Comparison of ENCODE assay signal across 8 mouse cellular contexts in the genomic region with DNA sequence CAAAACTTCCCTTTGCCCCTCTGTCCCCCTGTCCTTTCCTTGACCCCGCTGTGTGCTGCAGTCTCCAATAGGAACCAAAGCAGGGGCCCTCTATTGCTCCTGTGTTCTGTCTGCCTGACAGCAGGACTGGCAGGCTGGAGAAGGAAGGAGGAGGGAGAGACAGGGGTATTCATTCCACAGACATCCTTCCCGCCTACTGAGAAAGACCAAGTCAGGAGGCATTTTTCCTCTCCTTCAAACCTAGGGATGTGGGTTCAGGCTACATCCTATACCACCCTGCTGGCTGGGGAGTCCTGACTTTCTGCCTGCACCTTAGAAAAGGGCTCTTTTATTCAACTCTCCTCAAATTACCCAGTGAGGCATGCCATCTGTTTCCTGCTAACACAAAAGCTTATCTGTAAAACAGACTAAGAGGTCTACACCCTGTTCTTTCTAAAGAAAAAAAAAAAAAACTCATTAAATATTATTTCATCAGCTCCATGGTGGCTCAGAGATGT.
DNase-seq lines count a peak whose midpoint lies in the region; ATAC-seq lines count a peak whose summit lies in the region.
"Had no signal": no experiment of that assay in that cellular context is flagged by ENCODE, and none has a peak within 500 bp of the region (broad histone marks: within the 10 kb centered on the region; RNA-seq: fewer than 3 reads in every experiment).

No protein-coding gene starts in this region.

- peak; percentile 76 for ATAC-seq in liver, embryonic 11.5 days (replicated peaks; ENCODE audit: low FRiP score)
- ATAC-seq in liver, embryonic 12.5 days: no peak
- ATAC-seq in embryonic facial prominence, embryonic 14.5 days (ENCODE audit: low read depth): peak; percentile 76
- ATAC-seq in intestine, embryonic 16.5 days: peak; percentile 90
- peak; percentile 72 for ATAC-seq in stomach, embryonic 15.5 days (ENCODE audit: insufficient read depth, low FRiP score, low read depth)
- ATAC-seq in frontal cortex, adult (ENCODE audit: low TSS enrichment): no peak

- peak overlapping the region; percentile 46; the same call in 1 of the 2 replicates for H3K27ac ChIP-seq in liver, embryonic 11.5 days (ENCODE audit: low read depth, low read length)
- no peak overlapping the region for H3K27ac ChIP-seq in liver, embryonic 12.5 days
- no peak overlapping the region for H3K27ac ChIP-seq in embryonic facial prominence, embryonic 14.5 days (replicated peaks; ENCODE audit: low read depth, low read length)
- H3K27ac ChIP-seq in intestine, embryonic 16.5 days (ENCODE audit: low read length): peak overlapping the region; percentile 65
- H3K27ac ChIP-seq in stomach, embryonic 15.5 days: peak overlapping the region; percentile 59

- 37% methylated on average over 2 of the region's 2 CpGs for WGBS in liver, embryonic 11.5 days
- 44% methylated on average over 2 of the region's 2 CpGs for WGBS in liver, embryonic 12.5 days (ENCODE audit: insufficient replicate concordance)
- WGBS in embryonic facial prominence, embryonic 14.5 days: 3% methylated on average over 2 of the region's 2 CpGs
- 14% methylated on average over 2 of the region's 2 CpGs for WGBS in intestine, embryonic 16.5 days
- 18% methylated on average over 2 of the region's 2 CpGs for WGBS in stomach, embryonic 15.5 days

- H3K9me3 ChIP-seq in liver, embryonic 11.5 days (ENCODE audit: control insufficient read depth, low read length): no peaks in the 10 kb centered on the region
- H3K9me3 ChIP-seq in liver, embryonic 12.5 days (replicated peaks): no peaks in the 10 kb centered on the region
- no peaks in the 10 kb centered on the region for H3K9me3 ChIP-seq in embryonic facial prominence, embryonic 14.5 days (ENCODE audit: control insufficient read depth, low read length)
- no peaks in the 10 kb centered on the region for H3K9me3 ChIP-seq in intestine, embryonic 16.5 days (ENCODE audit: control insufficient read depth, low read length)
- no peaks in the 10 kb centered on the region for H3K9me3 ChIP-seq in stomach, embryonic 15.5 days

- peak; percentile 50 for DNase-seq in liver, embryonic 11.5 days (ENCODE audit: low spot score)
- DNase-seq in embryonic facial prominence, embryonic 14.5 days (ENCODE audit: low spot score): peak; percentile 29
- DNase-seq in ovary, postnatal 10 days (ENCODE audit: low spot score): no peak
- DNase-seq: right cerebral cortex, postnatal 25 days had no signal

- no peaks in the 10 kb centered on the region for H3K36me3 ChIP-seq in liver, embryonic 11.5 days (ENCODE audit: control insufficient read depth, insufficient read depth, low read length)
- no peaks in the 10 kb centered on the region for H3K36me3 ChIP-seq in liver, embryonic 12.5 days
- no peaks in the 10 kb centered on the region for H3K36me3 ChIP-seq in embryonic facial prominence, embryonic 14.5 days (ENCODE audit: control insufficient read depth, insufficient read depth, low read length)
- no peaks in the 10 kb centered on the region for H3K36me3 ChIP-seq in intestine, embryonic 16.5 days (ENCODE audit: control insufficient read depth, insufficient read depth, low read length)
- H3K36me3 ChIP-seq in stomach, embryonic 15.5 days: no peaks in the 10 kb centered on the region

- H3K4me3 ChIP-seq in liver, embryonic 11.5 days (ENCODE audit: low read depth, low read length): no peak overlapping the region
- no peak overlapping the region for H3K4me3 ChIP-seq in liver, embryonic 12.5 days
- H3K4me3 ChIP-seq in embryonic facial prominence, embryonic 14.5 days (ENCODE audit: low read depth, low read length): no peak overlapping the region
- no peak overlapping the region for H3K4me3 ChIP-seq in intestine, embryonic 16.5 days (ENCODE audit: low read length)
- H3K4me3 ChIP-seq in stomach, embryonic 15.5 days (replicated peaks): no peak overlapping the region

- H3K4me2 ChIP-seq in liver, embryonic 11.5 days: no peak overlapping the region
- no peak overlapping the region for H3K4me2 ChIP-seq in liver, embryonic 12.5 days
- no peak overlapping the region for H3K4me2 ChIP-seq in embryonic facial prominence, embryonic 14.5 days (ENCODE audit: low read depth, low read length)
- no peak overlapping the region for H3K4me2 ChIP-seq in intestine, embryonic 16.5 days (ENCODE audit: low read depth, low read length)
- 0 out of 2 replicates have a peak overlapping the region, but pooled peaks have one; percentile 3 for H3K4me2 ChIP-seq in stomach, embryonic 15.5 days

- H3K9ac ChIP-seq in liver, embryonic 11.5 days (ENCODE audit: low read depth, low read length): no peak overlapping the region
- H3K9ac ChIP-seq in liver, embryonic 12.5 days: no peak overlapping the region
- H3K9ac ChIP-seq in embryonic facial prominence, embryonic 14.5 days (ENCODE audit: low read depth, low read length): no peak overlapping the region
- no peak overlapping the region for H3K9ac ChIP-seq in intestine, embryonic 16.5 days (ENCODE audit: low read depth, low read length)
- no peak overlapping the region for H3K9ac ChIP-seq in stomach, embryonic 15.5 days

- no peaks in the 10 kb centered on the region for H3K27me3 ChIP-seq in liver, embryonic 11.5 days (replicated peaks; ENCODE audit: control insufficient read depth, insufficient read depth, low read length)
- no peaks in the 10 kb centered on the region for H3K27me3 ChIP-seq in liver, embryonic 12.5 days (replicated peaks)
- H3K27me3 ChIP-seq in embryonic facial prominence, embryonic 14.5 days (replicated peaks; ENCODE audit: control insufficient read depth, insufficient read depth, low read length): no peaks in the 10 kb centered on the region
- H3K27me3 ChIP-seq in intestine, embryonic 16.5 days (replicated peaks; ENCODE audit: control insufficient read depth, insufficient read depth, low read length): no peaks in the 10 kb centered on the region
- no peaks in the 10 kb centered on the region for H3K27me3 ChIP-seq in stomach, embryonic 15.5 days (replicated peaks)

- no peaks in the 10 kb centered on the region for H3K4me1 ChIP-seq in liver, embryonic 11.5 days (replicated peaks; ENCODE audit: control insufficient read depth, insufficient read depth, low read length)
- no peaks in the 10 kb centered on the region; the same call in 1 of the 2 replicates for H3K4me1 ChIP-seq in liver, embryonic 12.5 days
- peaks cover 5% of the 10 kb centered on the region; the same call in 1 of the 2 replicates for H3K4me1 ChIP-seq in embryonic facial prominence, embryonic 14.5 days (ENCODE audit: control insufficient read depth, insufficient read depth, low read length)
- peaks cover 5% of the 10 kb centered on the region for H3K4me1 ChIP-seq in intestine, embryonic 16.5 days (ENCODE audit: control insufficient read depth, insufficient read depth, low read length)
- H3K4me1 ChIP-seq in stomach, embryonic 15.5 days: no peaks in the 10 kb centered on the region

Comparison
In these comparisons a context has a peak if more than half of its experiments do, and no peak if none do; other contexts are left out.
1. ATAC-seq: peak in liver, embryonic 11.5 days (single experiment), embryonic facial prominence, embryonic 14.5 days (single experiment), intestine, embryonic 16.5 days (single experiment) and stomach, embryonic 15.5 days (single experiment); none in liver, embryonic 12.5 days (single experiment) and frontal cortex, adult (single experiment).
2. H3K27ac ChIP-seq: peak in liver, embryonic 11.5 days (single experiment), intestine, embryonic 16.5 days (single experiment) and stomach, embryonic 15.5 days (single experiment); none in liver, embryonic 12.5 days (single experiment) and embryonic facial prominence, embryonic 14.5 days (single experiment).